Mouse (Mus musculus) forebrain, embryonic 16.5 days (tissue): Measurements from ENCODE around the gene Gpr68. TPM values are rescaled to one million over a fixed set of nuclear protein-coding genes. Genes with fewer than 3 reads are reported as not detected.

Source experiments
- ATAC-seq: fragments of 200-750 bp; cut with Nextera tagmentation; 2 replicates; pipeline ENCODE4 v1.8.0; 2017; ENCODE audit warnings: mild to moderate bottlenecking, moderate library complexity
- H3K27ac ChIP-seq: fragments of 300-500 bp; sonication (generic); 2 replicates; pipeline ENCODE4 v1.5.1; 2014; ENCODE audit warnings: low read length, control low read depth
- H3K27me3 ChIP-seq: fragments of 300-500 bp; sonication (generic); replicated peaks from 2 replicates; pipeline ENCODE4 v1.6.1; 2014; ENCODE audit warnings: low read length; ENCODE audit not compliant: control insufficient read depth, insufficient read depth
- H3K36me3 ChIP-seq: fragments of 300-500 bp; sonication (generic); 2 replicates; pipeline ENCODE4 v1.6.1; 2014; ENCODE audit not compliant: control insufficient read depth, insufficient read depth
- H3K4me1 ChIP-seq: fragments of 300-500 bp; sonication (generic); replicated peaks from 2 replicates; pipeline ENCODE4 v1.6.1; 2014; ENCODE audit warnings: low read length; ENCODE audit not compliant: control insufficient read depth, insufficient read depth
- H3K4me2 ChIP-seq: fragments of 300-500 bp; sonication (generic); 2 replicates; pipeline ENCODE4 v1.6.1; 2014; ENCODE audit warnings: mild to moderate bottlenecking, low read length, control low read depth
- H3K4me3 ChIP-seq: fragments of 300-500 bp; sonication (generic); replicated peaks from 2 replicates; pipeline ENCODE4 v1.5.1; 2014; ENCODE audit warnings: mild to moderate bottlenecking, low read length, control low read depth
- H3K9ac ChIP-seq: fragments of 300-500 bp; sonication (generic); replicated peaks from 2 replicates; pipeline ENCODE4 v1.6.1; 2014; ENCODE audit warnings: low read depth, low read length, control low read depth
- H3K9me3 ChIP-seq: fragments of 300-500 bp; sonication (generic); 2 replicates; pipeline ENCODE4 v1.6.1; 2016; ENCODE audit warnings: low read length; ENCODE audit not compliant: control insufficient read depth
- WGBS: fragments of 180-500 bp; shearing (Covaris S2); extraction: QIAGEN DNeasy Blood & Tissue Kit; methylation state at CpG from one replicate; pipeline ENCODE4 v1.1.7; 2014; 5-methylcytosine and 5-hydroxymethylcytosine counted together
- polyA plus RNA-seq: library from polyadenylated mRNA; unstranded; fragments of >200 nt; fragmentation: Nextera tagmentation; extraction: Ambion mirVana; gene quantifications from 2 replicates; pipeline ENCODE4 v1.2.1, GENCODE M21; 2015

The Gpr68 gene
- polyA plus RNA-seq, 1 experiment from 2014 or later, result 1.7 TPM

GRCm38 (mm10) chr12:100928286-100928685, 20.3 kb upstream of the Gpr68 start:
- WGBS, result 98% methylated on average over 9 of the region's 9 CpGs
- peaks cover 22% of the 10 kb centered on the region for H3K36me3 ChIP-seq
- no peak overlapping the region for H3K4me2 ChIP-seq

GRCm38 (mm10) chr12:100925644-100926619, 17.9 kb upstream of the Gpr68 start:
- Histone ChIP-seq H3K4me2 (no peak overlapping the region), H3K9ac (no peak overlapping the region), H3K4me1 (no peaks in the 10 kb centered on the region), H3K27ac (no peak overlapping the region), H3K4me3 (no peak overlapping the region), H3K9me3 (no peaks in the 10 kb centered on the region), H3K27me3 (no peaks in the 10 kb centered on the region), H3K36me3 (peaks cover 19% of the 10 kb centered on the region)
- 64% methylated on average over 14 of the region's 14 CpGs for WGBS
- ATAC-seq, result peak; percentile 67

More at GRCm38 (mm10) chr12:100928286-100928685, 20.3 kb upstream of the Gpr68 start:
- no peak overlapping the region for H3K9ac ChIP-seq
- no peaks in the 10 kb centered on the region for H3K9me3 ChIP-seq
- no peaks in the 10 kb centered on the region for H3K4me1 ChIP-seq
- no peak overlapping the region for H3K27ac ChIP-seq
- H3K4me3 ChIP-seq, result no peak overlapping the region
- ATAC-seq, result no peak
- H3K27me3 ChIP-seq, result no peaks in the 10 kb centered on the region

- H3K27ac ChIP-seq, result no peak overlapping the region
These were observed 16.8 kb upstream of the Gpr68 start for GRCm38 (mm10) chr12:100924646-100925339.

GRCm38 (mm10) chr12:100910731-100911130, 2.7 kb upstream of the Gpr68 start:
- Histone ChIP-seq H3K36me3 (peaks cover 5% of the 10 kb centered on the region), H3K4me3 (no peak overlapping the region), H3K4me2 (no peak overlapping the region), H3K27ac (no peak overlapping the region), H3K9me3 (no peaks in the 10 kb centered on the region), H3K27me3 (no peaks in the 10 kb centered on the region), H3K9ac (no peak overlapping the region), H3K4me1 (peaks cover 16% of the 10 kb centered on the region)
- WGBS, result 60% methylated on average over 12 of the region's 12 CpGs
- no peak for ATAC-seq

More at GRCm38 (mm10) chr12:100924646-100925339, 16.8 kb upstream of the Gpr68 start:
- 85% methylated on average over 15 of the region's 15 CpGs for WGBS
- no peak overlapping the region for H3K9ac ChIP-seq
- H3K4me2 ChIP-seq, result no peak overlapping the region
- H3K27me3 ChIP-seq, result no peaks in the 10 kb centered on the region
- no peaks in the 10 kb centered on the region for H3K9me3 ChIP-seq
- peaks cover 16% of the 10 kb centered on the region for H3K36me3 ChIP-seq
- no peak for ATAC-seq
- H3K4me1 ChIP-seq, result no peaks in the 10 kb centered on the region
- H3K4me3 ChIP-seq, result no peak overlapping the region

GRCm38 (mm10) chr12:100909765-100910164, 1.8 kb upstream of the Gpr68 start:
- WGBS, result 54% methylated on average over 6 of the region's 6 CpGs
- no peaks in the 10 kb centered on the region for H3K9me3 ChIP-seq
- peaks cover 16% of the 10 kb centered on the region for H3K4me1 ChIP-seq
- no peaks in the 10 kb centered on the region for H3K27me3 ChIP-seq
- H3K36me3 ChIP-seq, result peaks cover 5% of the 10 kb centered on the region
- H3K4me3 ChIP-seq, result no peak overlapping the region
- no peak overlapping the region for H3K9ac ChIP-seq
- no peak overlapping the region for H3K4me2 ChIP-seq
- no peak for ATAC-seq
- no peak overlapping the region for H3K27ac ChIP-seq

- peaks cover 16% of the 10 kb centered on the region for H3K4me1 ChIP-seq
- WGBS, result 27% methylated on average over 10 of the region's 10 CpGs
- no peak overlapping the region for H3K27ac ChIP-seq
- H3K4me2 ChIP-seq, result peak overlapping the region; percentile 83
- no peaks in the 10 kb centered on the region for H3K27me3 ChIP-seq
- H3K9ac ChIP-seq, result peak overlapping the region; percentile 64
- H3K9me3 ChIP-seq, result no peaks in the 10 kb centered on the region
- ATAC-seq, result peak; percentile 36; the same call in 1 of the 2 replicates
- peak overlapping the region; percentile 43 for H3K4me3 ChIP-seq
- peaks cover 5% of the 10 kb centered on the region for H3K36me3 ChIP-seq
These were observed 468 bp upstream of the Gpr68 start for GRCm38 (mm10) chr12:100908298-100909034.

GRCm38 (mm10) chr12:100906861-100907260, 1.1 kb downstream of the Gpr68 start:
- no peak for ATAC-seq
- no peaks in the 10 kb centered on the region for H3K36me3 ChIP-seq
- H3K27me3 ChIP-seq, result no peaks in the 10 kb centered on the region
- no peak overlapping the region for H3K27ac ChIP-seq
- no peak overlapping the region for H3K4me2 ChIP-seq
- no peaks in the 10 kb centered on the region for H3K9me3 ChIP-seq
- H3K4me3 ChIP-seq, result no peak overlapping the region
- no peak overlapping the region for H3K9ac ChIP-seq
- WGBS, result 80% methylated on average over 5 of the region's 5 CpGs
- peaks cover 16% of the 10 kb centered on the region for H3K4me1 ChIP-seq

- H3K4me2 ChIP-seq, result no peak overlapping the region
- no peak overlapping the region for H3K9ac ChIP-seq
- H3K27ac ChIP-seq, result no peak overlapping the region
- peaks cover 10% of the 10 kb centered on the region; the same call in 1 of the 2 replicates for H3K27me3 ChIP-seq
- H3K36me3 ChIP-seq, result no peaks in the 10 kb centered on the region
- no peaks in the 10 kb centered on the region for H3K9me3 ChIP-seq
- WGBS, result 90% methylated on average over 9 of the region's 9 CpGs
- no peak for ATAC-seq
- no peak overlapping the region for H3K4me3 ChIP-seq
- peaks cover 16% of the 10 kb centered on the region for H3K4me1 ChIP-seq
These were observed 4.2 kb downstream of the Gpr68 start for GRCm38 (mm10) chr12:100903761-100904160.

GRCm38 (mm10) chr12:100901386-100901785, 6.6 kb downstream of the Gpr68 start:
- Histone ChIP-seq H3K9me3 (no peaks in the 10 kb centered on the region), H3K27me3 (peaks cover 20% of the 10 kb centered on the region; the same call in 1 of the 2 replicates), H3K36me3 (no peaks in the 10 kb centered on the region), H3K9ac (no peak overlapping the region), H3K27ac (no peak overlapping the region), H3K4me1 (peaks cover 15% of the 10 kb centered on the region), H3K4me3 (no peak overlapping the region), H3K4me2 (no peak overlapping the region)
- no peak for ATAC-seq
- 85% methylated on average over 6 of the region's 6 CpGs for WGBS
